Mouse (Mus musculus) brain, adult 2 months (tissue): ENCODE data around the gene Mns1.
"Not testable (repeated sequence)": the region's sequence is repeated elsewhere in the genome, so short reads cannot be mapped to it uniquely, and the experiment has no call there.

ENCODE experiments used
- DNase-seq: peaks from one replicate; pipeline ENCODE4 v3.0.0; 2011; ENCODE audit warnings: low read depth, low spot score

Gene Mns1

DNA sequence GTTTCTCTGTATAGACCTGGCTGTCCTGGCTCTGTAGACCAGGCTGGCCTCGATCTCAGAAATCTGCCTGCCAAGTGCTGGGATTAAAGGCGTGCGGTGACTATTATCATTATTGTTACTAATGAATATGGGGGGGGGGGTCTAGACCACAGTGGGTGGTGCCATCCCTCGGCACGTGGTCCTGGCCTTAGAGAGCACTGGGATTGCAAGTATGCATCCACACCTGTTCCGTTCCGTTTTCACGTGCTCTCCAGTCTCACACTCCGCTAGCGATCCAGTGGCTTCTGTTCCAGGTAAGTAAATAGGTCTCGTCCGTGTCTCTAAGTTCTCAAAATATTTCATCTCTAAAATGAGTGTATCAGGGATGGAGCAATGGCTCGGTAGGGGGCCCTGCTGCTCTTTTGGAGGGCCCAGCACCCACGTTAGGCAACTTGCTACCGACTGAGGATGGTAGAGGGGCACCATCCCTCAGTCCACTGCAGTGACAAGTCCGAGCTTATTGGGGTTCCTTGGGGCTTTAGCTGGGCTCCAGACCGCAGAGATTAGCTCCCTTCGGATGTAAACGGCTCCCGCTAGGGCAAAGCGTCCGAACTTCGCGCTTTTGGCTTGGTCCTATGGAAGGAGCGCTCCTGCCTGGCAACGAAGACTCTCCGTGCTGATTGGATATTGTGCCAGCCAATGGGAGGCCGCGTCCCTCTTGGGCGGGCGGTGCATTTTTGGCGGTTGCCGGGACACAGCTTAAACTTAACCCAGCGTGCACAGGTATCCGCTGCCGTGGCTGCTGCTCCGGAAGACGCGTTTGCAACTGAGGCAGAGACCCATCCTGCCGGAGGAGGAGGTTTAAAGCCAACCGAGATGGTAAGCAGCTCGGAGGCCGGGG is at the start of gene Mns1:
Gene Mns1, plus strand, starts transcription at position 190 of the 880 bp plus-strand sequence.
- DNase-seq: peak; percentile 95

DNA sequence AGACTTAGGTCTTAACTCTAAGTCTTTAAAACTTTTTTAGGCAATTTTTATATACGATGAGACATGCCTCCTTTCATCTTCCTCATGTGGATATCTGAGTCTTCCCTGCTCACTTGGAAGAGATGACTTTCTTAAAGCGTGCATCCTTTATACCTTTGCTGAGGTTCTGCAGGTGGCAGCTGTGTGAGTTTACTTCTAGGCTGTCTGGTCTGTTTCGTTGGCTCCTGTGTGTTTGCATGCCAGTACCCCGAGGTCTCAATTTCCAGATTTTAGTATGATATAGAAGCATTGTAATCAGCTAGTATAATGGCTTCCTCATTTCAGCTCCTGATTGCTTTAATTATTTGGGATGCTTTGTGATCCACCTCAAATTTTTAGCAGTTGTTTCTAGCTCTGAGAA is 48.9 kb upstream of the Mns1 start:
- no peak for DNase-seq

DNA sequence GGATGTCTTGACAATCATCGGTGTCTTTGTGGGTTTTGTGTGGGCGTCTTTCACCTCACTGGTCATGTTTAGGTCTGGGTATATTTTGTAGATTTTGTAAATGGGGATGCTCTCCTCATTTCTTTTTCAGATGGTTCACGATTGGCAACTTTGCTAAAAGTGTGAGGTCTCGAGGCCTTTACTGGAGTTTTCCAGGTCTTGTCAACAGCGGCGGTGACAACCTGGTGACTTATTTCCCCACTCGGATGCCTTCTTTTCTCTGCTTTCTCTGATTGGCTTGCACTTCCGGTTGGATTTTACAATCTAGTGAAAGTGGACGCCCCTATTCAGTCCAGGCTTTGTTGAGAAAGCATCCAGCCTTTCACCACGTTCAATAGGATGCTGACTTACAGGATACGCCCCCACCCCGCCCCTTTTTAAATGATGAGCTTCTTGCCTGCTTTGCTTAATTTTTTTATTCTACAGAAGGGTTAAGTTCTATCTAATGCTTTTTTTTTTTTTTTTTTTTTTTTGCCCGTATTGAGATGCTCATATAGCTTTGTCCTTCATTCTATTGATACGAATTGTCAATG is 48.3 kb upstream of the Mns1 start:
- DNase-seq: no peak

DNA sequence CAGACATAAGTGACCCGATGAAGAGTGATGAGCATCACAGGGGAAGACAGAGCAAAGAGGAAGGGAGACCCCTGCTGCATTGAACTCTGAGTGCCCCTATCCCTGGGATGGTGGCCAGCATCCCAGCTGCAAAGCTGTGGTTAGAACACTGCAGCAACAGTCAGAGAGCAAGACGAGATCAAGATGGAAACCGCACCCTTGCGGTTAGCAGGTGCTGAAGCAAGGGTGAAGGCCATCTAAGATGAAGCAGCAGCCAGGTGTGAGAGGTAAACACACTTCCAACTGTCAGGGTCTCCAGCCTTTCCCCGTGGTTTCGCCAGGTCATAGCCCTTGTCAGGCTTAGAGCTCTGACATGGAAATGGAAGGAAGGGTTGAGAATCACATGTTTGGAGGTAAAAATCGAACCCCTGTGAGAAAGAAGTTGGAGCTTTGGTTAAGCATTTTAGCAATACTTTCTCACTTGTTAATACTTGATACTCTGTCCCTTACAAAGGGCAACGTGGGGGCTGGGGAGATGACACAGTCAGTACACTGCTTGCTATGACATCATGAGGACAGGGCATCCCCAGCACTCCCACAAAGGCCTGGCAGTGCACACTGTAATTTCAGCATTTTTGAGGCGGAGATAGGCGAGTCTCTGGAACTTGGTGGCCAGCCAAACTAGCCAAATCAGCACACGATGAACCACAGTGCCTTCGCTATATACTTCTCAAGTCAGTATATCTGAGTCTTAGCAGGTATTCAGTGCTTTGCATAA is 47.3 kb upstream of the Mns1 start:
- no peak for DNase-seq

GRCm38 (mm10) chr9:72392686-72393085 is 45.1 kb upstream of the Mns1 start:
- peak; percentile 31 for DNase-seq

DNA sequence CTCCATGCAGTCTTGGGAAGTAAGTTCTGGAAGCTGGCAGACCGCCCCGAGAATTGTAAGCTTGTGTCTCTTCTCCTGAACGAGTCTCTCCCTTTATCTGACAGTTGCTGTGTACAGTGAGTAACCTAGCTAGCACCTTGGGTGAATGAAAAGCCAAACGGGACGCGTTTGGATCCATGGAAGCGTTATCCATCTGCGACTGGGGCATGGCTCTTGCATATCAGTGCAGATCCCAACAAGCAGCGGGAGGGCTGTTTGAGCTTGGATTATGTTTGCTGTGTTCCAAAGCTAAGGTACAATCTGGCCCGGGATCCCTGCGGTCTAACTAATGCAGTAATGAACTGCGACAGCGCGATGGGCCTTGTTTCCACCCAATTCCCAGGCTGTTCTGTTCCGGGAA is 44.6 kb upstream of the Mns1 start:
- DNase-seq: peak; percentile 67

DNA sequence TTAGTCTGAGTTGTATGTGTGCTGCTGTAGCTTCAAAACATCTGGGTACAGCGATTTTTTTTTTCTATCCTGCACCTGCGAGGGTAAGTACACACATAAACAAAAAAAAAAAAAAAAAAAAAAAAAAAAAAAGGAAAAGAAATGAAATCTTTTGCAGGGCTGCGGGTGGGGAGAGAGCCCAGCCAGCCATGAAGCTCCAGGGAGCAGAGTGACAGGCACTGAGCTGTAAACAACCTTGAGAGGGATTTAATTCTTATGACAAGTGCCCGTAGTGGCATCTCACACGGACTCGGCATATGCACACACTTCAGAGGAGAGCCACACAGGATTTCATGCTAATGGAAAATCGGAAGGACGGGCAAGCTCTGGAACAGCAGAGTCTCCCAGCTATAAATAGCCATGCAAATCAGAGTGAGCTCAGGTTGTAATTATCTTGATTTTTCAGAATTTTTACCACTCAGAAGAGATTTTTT is 43.9 kb upstream of the Mns1 start:
- peak; percentile 53 for DNase-seq

GRCm38 (mm10) chr9:72400121-72400520 is 37.7 kb upstream of the Mns1 start:
- DNase-seq: peak; percentile 49

DNA sequence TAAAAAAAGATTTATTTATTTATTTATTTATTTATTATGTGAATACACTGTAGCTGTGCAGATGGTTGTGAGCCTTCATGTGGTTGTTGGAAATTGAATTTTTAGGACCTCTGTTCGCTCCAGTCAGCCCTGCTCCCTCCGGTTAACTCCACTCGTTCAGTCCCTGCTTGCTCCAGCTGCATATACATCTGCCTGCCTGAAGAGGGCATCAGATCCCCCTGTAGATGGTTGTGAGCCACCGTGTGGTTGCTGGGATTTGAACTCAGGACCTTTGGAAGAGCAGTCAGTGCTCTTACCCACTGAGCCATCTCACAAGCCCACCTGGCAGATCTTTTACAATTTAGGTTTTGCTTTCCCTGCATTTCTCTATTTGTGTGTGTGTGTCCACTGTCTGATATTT is 36.0 kb upstream of the Mns1 start:
- DNase-seq: not testable (repeated sequence)

- no peak for DNase-seq
Measured at GRCm38 (mm10) chr9:72403421-72403820, 34.4 kb upstream of the Mns1 start.

- DNase-seq: no peak
Measured at GRCm38 (mm10) chr9:72404446-72404845, 33.4 kb upstream of the Mns1 start.

DNA sequence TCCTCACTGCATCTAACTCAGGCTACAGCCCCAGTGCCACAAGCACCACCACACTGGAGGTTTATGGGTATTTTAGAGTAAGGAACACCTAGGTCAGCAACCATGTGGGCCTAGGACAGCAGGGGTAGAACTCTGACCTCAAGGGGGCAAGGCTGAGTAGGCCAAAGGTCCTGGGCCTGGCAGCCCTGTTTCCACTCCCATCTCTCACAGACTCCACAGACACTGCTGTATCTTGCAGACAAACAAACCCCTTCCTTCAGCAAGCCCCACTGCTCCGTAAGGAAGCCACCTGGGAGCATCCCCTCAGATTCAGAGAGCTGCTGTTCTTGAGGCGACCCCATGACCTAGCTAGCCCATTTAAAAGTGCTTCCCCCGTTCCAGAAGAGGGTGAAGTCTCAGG is 32.9 kb upstream of the Mns1 start:
- no peak for DNase-seq

GRCm38 (mm10) chr9:72405882-72406638 is 31.8 kb upstream of the Mns1 start:
- no peak for DNase-seq

- peak; percentile 91 for DNase-seq
Measured at GRCm38 (mm10) chr9:72408131-72408586, 29.7 kb upstream of the Mns1 start.

DNA sequence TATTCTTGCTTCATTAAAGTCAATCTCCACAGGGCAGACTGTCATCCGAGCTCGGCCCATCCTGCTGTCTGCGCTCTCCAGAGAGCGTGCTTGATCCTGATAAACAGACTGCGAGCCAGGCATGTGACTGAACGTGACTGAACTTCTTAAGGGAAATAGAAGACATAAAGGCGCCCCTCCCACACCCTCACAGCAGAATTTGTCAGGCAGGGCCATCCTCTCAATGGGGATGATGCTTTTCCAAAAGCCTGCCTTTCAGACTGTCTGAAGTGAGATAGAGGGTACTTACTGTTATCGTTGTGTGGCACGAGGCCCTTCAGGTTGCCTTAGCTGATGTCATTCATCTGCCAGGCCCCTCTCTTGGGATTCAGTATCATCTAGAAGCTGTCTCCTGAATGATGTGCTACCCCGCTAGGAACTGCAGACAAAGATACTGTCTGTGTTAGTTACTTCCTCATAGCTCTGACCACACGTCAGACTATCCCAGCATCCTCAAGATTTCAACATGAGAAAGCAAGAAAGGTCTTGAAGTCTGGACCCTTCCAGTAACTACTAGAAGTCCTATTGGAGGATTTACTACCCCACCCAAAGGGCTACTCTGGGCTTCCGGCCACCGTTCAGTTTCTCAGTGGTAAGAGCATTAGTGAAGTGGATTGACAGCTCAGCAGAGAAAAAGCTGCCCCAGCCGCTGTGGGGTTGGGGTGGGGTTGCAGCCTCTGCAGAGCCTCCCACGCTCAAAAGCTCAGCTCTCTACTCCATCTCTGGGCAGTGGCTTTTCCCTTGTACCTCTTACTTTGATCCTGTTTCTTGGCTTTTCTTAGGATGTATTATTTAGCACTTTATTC is 28.2 kb upstream of the Mns1 start:
- DNase-seq: no peak

DNA sequence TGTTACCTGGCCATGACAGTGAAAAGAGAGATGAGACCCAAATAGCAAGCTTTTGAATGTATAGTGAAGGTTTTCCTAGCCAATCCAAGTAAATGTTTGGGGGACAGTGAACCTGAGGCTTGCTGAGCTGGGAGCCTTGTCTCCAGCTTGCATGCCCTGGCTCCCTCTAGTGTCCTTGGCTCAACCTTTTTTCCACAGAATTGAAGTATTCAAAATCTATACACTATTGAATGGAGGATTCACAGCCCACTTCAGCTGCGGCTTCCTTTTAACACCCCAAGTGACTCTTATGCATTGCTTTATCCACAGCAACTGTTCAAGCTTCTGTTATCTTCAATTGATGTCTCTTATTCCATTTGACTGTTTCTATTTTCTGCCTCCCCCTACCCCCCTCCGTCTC is 26.1 kb upstream of the Mns1 start:
- DNase-seq: peak; percentile 46

- no peak for DNase-seq
Measured at GRCm38 (mm10) chr9:72418443-72418842, 19.4 kb upstream of the Mns1 start.

GRCm38 (mm10) chr9:72420490-72420889 is 17.3 kb upstream of the Mns1 start:
- DNase-seq: no peak

GRCm38 (mm10) chr9:72422284-72422683 is 15.5 kb upstream of the Mns1 start:
- DNase-seq: no peak

GRCm38 (mm10) chr9:72422753-72423152 is 15.1 kb upstream of the Mns1 start:
- no peak for DNase-seq
